Mouse (Mus musculus): ENCODE results near the gene Tmc7. TPM values are rescaled to one million over a fixed set of nuclear protein-coding genes. Genes with fewer than 3 reads are reported as not detected.

Tmc7 gene
- not detected for polyA plus RNA-seq (2012; fragmentation: generic; extraction: Trizol)

GRCm38 (mm10) chr7:118584257-118584907, at the start of gene Tmc7:
Gene Tmc7 (minus strand): TSS chr7:118584736.

GRCm38 (mm10) chr7:118597201-118597600, 12.7 kb upstream of the Tmc7 start, which contains the start of gene Tmc5:
Gene Tmc5 (plus strand): TSS chr7:118597297.

GRCm38 (mm10) chr7:118533178-118533578, 51.4 kb downstream of the Tmc7 start, which contains the start of gene Coq7:
Gene Coq7 (minus strand): TSS chr7:118533356.

GRCm38 (mm10) chr7:118491431-118492147, 92.9 kb downstream of the Tmc7 start, which contains the start of gene Itpripl2:
Gene Itpripl2 (minus strand): TSS chr7:118491975.

Other genes with a start within 250 kb of the Tmc7 start
- gene Syt17, start 136.5 kb downstream of the Tmc7 start, polyA plus RNA-seq (2012; fragmentation: generic; extraction: Trizol): 1 to 10 TPM; 3.3 to 7.2 TPM
- 10 to 100 TPM in 1 of 2 experiments, 1 to 10 TPM in 1; 3.0 to 13.7 TPM for gene Itpripl2, start 92.8 kb downstream of the Tmc7 start, polyA plus RNA-seq (2012; fragmentation: generic; extraction: Trizol)
- 10 to 100 TPM; 25.2 to 49.3 TPM for gene Coq7, start 51.4 kb downstream of the Tmc7 start, polyA plus RNA-seq (2012; fragmentation: generic; extraction: Trizol)
- not detected for gene Tmc5, start 12.6 kb upstream of the Tmc7 start, polyA plus RNA-seq (2012; fragmentation: generic; extraction: Trizol)
- gene Gde1, start 121.0 kb upstream of the Tmc7 start, polyA plus RNA-seq (2012; fragmentation: generic; extraction: Trizol): 10 to 100 TPM; 35.4 to 67.8 TPM
- 1 to 10 TPM in 1 of 2 experiments, under 1 TPM in 1; 0.19 to 1.3 TPM for gene Ccp110, start 127.8 kb upstream of the Tmc7 start, polyA plus RNA-seq (2012; fragmentation: generic; extraction: Trizol)
- 10 to 100 TPM; 24.6 to 48.7 TPM for gene Vps35l, start 155.5 kb upstream of the Tmc7 start, polyA plus RNA-seq (2012; fragmentation: generic; extraction: Trizol)

Data from C3H10T1/2 (cell line).